Mouse (Mus musculus) megakaryocyte, adult 5-6 weeks (primary cell): ENCODE results near the gene Ap1g2. TPM values are rescaled to one million over a fixed set of nuclear protein-coding genes. Genes with fewer than 3 reads are reported as not detected.

Experiments used
- ATAC-seq: 2 replicates; pipeline ENCODE4 v1.8.0; 2016; ENCODE audit warnings: mild to moderate bottlenecking, inconsistent platforms; ENCODE audit not compliant: poor library complexity, severe bottlenecking
- total RNA-seq, 2 experiments: library from RNA; stranded (forward) in 1 of 2; stranded (reverse) in 1 of 2; fragments of 153-499, 151-499 nt in 1 of 2; fragments of 221-1000, 200-1000 nt in 1 of 2; gene quantifications; 2 replicates each; pipeline versions ENCODE4 v1.2.3 to v1.2.4; 2015 to 2017

The Ap1g2 gene
- total RNA-seq (2015) (43.2 and 46.7 TPM in 2 replicates), total RNA-seq (2017) (11.8 and 18.3 TPM in 2 replicates)

DNA sequence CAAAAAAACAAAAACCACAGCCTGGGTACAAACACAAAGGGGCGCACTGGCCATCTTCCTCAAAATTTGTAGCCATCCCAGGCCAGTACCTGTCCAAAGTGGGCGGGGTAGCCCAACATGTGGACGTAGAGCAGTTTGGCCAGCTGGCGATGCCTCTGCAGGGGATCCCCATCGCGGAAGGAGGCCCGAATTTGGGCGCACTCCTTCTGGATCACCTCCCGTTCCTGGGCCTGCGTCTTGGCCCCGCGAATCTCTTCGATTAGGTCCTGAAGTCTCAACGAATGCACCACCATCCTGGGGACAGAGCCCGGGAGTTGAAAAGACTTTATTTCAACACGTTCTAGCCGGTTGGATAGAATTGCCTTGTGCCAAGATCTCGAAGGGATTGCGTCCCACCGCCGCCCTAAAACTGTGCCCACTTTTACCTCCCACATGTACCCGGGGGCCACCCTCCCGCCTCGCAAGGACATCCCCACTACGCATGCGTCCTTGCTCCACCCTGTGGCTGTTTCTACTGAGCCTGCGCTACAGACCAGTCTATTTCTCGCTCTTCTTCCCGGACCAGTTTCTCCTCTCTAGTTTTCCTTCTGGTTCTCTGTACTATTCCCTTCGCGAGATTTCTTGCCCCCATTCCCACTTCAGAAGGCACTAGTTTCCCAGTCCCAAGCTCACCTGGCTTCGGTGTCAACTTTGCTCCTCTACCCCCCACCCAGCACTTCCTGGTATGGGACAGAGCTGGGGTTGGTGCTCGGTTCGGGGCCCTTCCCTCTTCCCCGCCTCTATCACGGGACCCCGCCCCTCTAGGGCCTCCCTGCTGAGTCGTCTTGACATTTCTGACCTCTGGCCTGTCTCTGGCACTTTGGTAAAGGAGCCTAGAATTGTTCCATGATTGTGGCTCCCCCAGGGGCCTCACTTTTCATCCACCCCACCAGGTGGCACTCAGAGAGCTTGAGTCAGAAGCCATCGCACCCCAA is at the start of gene Ap1g2:
Gene Ap1g2 (minus strand): TSS at position 758 of the 974 bp plus-strand sequence.
- ATAC-seq = peak; percentile 91

DNA sequence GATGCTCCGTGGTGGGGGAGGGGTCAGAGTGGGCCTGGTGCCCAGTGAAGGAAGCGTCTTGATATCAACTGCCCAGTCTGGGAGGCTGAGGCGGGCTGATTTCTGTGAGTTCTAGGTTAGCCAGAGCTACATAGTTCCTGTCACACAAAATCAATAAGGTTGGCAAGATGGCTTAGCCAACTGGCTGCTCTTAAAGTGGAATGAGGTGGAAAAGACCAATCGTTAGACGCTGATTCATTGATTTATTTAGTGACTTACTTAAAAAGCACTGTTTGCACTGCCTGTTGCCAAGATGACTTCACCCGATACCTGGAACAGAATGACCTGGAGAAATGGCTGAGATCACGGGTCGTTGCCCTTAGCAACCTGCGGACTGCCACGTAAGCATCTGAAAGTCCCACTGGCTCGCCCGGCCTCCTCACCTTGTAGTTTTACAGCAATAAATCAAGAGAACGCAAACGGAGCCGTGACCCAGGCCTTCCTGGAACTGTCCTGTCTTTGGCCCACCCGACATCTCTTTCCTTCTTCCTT is 46.6 kb upstream of the Ap1g2 start:
- no peak for ATAC-seq

DNA sequence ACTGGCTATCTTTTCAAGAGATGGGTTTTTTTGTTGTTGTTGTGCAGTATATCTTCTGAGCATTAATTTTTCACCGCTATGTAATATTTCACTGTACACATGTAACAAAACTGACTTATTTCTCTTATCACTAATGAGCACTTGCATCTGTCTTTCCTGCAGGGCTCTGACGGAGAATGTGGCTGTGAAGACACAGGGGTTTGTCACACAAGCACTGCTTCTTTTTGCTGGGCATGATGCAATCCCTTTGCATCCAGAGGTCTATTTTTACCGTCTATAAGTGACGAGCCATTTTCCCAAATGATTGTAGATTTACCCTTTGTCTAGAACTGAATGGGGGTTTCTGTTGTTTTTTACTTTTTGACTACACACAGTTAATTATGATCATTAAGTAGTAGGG is 45.8 kb upstream of the Ap1g2 start:
- ATAC-seq = no peak

DNA sequence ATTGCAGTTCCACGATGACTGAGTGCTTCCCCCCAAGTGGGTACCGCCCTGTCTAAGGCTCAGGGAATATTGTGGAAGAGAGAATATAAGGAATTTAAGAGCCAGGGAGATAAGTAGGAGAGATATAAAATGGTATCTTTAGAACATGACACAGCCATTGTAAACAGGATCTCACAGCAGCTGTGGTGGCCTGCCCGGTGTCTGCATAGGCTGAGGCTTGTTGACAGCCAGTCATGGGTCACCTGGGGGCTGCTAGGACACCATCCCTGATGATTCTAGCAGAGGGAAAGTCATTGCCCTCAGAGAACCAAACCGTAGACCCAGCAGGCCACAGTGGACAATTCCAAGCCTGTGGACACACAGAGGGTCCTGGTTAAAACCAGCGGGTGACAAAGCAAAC is 44.6 kb upstream of the Ap1g2 start:
- no peak for ATAC-seq

DNA sequence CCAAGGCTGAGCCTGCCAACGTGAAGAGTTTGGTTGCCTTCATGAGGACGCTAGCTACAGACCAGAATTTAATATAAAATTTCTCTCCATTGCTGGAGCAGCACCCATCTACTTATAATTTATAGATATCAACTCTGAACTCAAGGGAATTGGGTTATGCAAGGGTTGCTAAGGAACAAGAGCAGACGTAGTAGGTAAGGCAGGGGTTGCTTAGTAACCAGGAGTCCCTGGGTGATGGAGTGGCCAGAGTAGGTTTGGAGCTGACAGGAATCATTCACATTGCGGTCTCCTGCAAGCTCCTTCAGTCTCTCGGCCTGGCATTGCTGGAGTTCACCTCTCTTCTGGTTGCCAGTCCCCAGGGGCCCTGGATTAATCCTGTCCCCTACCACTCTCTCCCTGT is 42.6 kb upstream of the Ap1g2 start:
- no peak for ATAC-seq

DNA sequence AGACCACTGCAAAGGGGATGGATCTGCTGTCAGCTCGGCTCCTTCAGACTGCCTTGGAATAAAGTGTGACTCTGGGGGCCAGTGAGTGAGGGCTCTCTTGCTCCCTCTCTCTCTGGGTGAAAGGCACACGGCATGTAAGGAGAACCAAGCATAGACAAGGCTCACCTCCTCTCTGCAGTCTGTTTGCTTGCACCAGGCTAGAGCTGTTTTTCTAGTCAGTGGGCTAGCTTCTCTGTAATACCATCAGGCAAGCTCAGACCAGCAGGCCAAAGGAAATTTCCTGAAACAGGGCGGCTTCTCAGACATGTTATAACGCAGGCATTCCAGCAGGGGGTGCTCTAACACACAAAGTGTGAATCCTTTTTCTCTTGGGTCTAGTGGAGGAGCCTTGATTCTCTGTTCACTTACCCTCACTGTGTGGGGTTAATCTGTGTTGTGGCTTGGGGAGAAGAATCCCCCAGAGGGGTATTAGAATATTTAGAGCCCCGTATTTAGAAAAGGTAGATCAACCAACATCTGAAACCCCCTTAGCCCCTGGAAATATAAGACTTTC is 42.0 kb upstream of the Ap1g2 start:
- ATAC-seq = peak; percentile 65

DNA sequence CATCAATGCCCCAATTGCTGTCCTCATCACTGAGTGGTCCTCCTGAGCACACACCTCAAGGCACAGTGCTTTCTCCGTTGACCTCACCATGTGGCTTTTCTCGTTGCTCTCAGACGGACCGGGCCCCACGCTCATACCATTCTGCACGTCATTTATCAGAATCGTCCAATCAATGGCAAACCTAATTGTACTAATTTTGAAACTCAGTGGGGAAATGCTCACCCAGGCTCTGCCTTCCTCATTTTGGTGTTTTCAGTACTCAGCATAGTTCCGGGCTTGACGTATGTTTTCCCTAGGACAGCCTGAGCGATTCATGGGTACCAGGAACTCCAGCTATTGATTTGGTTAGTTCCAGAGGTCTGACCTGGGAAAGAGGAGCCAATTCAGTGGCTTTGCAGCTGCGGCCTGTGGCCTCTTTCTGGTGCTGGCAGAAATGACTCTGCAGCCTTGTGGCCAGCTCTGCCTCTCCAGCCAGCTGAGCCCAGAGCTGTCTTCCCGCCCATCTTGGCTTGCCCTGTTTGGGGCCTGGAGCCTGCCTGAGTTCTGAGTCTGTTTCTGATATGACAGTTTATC is 40.5 kb upstream of the Ap1g2 start:
- peak; percentile 92 for ATAC-seq

DNA sequence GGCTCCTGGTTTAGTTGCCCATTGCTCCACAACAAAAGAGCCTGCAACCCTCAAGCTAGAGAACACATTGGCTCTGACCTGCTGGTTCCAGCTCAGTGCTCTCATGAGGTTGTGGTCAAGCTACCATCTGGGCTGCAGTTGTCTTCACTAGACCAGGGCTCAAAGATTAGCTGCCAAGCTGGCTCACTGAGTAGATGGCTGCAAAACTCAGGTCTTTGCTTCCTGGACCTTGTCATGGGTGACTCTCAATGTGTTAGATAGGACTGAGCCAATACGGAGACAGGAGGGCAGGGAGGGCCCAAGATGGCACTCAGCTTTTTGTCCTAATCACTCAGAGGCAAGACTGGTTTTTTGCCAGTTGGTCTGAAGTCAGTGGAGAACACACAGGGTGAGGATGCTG is 39.9 kb upstream of the Ap1g2 start:
- no peak for ATAC-seq

DNA sequence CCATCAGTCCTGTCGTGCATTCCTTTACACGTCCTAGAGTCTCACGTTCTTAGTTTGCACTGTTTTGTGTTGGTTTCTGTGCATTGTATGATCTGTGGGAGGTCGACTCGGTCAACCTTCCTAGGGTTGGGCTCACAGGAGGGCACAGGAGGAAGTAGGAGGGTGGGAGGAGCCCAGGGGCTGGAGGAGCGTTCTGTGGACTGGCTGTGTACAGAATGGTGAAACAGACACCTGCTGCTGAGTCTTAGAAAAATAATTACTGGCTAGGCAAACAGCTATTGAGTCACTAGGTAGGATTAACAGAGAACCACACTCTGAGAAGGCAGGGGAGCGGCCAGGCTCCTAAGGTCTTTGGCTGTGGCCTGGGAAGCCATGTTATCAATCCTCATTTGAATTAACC is 32.9 kb upstream of the Ap1g2 start:
- ATAC-seq = peak; percentile 40; the same call in 1 of the 2 replicates

DNA sequence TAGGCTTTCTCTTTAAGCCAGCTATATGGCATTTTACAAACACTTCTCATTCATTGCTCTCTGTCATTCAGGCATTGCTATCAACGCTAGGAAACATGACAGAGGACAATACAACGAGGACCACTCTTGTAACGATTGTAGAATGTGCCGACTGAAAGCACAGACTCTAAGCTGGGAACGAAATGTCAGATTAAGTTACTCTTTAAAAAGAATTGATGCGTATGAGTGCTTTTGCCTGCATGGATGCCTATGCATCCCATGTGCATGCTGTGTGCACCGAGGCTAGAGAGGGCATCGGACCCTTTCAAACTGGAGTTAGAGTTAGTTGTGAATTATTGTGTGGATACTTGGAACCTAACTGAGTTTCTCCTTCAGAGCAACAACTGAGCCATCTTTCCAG is 29.3 kb upstream of the Ap1g2 start:
- no peak for ATAC-seq

DNA sequence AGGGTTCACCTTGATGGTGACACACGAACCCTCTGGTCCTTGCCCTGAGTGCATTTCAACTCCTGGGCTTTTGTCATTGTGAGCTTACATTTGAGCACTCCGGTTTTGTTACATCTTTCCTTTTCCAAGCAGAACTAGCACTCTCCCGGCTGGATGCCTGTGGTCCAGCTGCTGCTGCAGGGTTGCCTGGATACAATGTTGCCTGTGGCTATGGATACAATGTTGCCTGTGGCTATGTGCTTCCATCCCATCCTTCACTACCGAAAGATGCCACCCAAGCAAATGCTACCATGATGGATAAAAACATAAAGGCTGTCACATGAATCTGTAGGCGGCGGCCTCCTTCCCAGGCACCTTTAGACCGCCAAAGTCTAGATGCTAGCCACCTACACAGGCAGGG is 20.1 kb upstream of the Ap1g2 start:
- no peak for ATAC-seq

DNA sequence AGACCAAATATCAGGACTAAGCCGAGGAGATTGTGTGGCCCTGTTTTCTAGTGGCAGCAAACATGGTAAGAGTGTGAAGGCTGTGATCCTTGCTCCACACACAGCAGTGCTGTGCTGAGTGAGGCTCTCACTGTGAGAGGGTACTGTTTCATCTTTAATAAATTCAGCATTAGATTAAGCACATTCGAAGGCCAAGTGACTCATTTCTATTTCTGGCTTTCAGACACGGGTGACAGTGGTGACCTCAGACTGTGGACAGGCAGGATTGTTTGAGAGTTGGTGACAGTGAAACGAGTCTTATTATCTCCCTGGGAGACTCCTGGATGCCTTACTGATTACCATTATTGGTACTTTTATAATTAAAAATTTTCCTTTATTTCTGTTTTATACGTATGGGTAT is 19.3 kb upstream of the Ap1g2 start:
- ATAC-seq = no peak

DNA sequence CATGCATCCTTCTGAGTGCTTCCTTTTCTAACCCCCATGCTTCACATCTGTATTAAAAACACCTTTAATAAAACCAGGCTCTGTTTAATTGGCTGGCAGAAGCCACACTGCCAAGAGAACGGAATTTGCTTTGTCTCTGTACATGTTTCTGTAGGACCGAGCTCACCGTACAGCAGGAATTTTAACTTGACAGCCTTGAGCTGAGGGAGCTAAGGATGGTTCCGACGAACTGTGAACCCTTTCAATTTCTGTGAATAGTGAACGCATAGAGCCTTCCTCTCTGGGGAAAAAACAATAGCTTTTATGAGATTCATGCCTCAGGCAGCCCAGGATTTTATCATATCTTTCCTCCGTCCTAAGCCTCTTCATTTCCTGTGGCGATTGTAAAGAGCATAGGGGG is 16.0 kb upstream of the Ap1g2 start:
- ATAC-seq = no peak

DNA sequence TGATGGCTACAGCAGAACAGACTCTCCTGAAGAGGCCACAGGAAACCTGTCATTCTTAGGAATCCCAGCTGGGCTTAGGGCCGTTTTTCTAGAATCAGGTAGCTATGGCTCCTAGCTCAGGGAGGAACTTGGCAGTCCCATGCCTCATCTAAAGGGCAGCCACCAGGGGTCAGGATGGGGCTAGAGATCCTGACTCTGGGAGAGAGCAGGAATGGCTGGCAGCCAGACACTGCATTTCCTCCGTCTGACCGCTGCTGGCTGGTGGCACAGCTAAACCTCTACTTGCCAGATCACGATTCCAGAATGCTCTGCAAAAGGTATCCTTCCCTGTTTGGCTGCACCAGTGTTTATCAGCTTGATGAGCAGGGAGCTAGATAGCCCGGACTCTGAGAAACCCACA is 15.6 kb upstream of the Ap1g2 start:
- ATAC-seq = peak; percentile 70

DNA sequence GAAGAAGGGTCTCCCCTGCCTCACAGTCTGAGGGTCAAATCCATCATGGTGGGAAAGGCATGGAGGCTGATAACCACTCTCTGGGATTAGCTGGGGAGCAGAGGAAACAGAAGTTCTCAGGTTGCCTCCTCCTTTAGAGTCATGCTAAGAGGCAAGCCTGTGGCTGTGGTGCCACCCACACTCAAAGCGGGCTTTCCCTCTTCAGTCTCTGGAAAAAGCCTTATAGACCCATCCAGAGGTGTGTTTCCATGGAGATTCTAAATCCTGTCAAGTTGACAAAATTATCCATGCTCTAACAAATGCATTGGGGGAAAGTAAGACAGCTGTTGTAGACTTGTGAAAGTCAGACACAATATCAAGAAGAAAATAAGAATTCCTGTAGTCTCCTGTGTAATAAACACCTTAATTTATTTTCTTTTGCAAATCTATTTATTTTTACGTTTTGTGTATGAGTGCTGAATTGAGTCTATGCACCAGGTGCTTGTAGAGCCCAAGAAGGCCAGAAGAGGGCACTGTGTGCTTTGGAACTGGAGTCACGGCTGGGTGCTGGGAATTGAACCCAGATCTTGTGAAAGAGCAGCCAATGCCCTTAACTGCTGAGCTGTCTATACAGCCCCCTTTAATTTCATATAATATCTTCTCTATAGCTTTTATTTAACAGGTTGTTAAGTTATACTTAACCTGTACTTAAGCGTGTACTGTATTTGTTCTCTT is 13.2 kb upstream of the Ap1g2 start:
- ATAC-seq = 0 out of 2 replicates have a peak, but pooled peaks have one; percentile 28

DNA sequence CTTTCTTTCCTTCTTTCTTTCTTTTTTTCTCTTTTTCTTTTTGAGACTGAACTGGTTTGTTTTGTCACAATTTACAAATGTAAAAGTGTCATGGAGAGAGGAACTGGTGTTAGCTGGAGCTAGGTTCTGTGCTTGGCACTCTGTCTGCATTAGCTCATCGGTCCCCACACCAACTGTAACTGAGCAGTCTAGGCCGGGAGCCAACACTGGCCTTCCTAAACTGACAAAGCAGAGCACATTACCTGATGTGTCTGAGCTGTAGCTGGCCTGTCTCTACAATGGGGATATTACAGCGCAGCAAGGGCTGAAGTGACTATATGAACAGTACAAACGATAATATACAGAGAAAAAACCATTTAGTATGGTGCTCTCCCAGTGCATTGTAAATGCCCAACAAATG is 12.5 kb upstream of the Ap1g2 start:
- ATAC-seq = no peak

DNA sequence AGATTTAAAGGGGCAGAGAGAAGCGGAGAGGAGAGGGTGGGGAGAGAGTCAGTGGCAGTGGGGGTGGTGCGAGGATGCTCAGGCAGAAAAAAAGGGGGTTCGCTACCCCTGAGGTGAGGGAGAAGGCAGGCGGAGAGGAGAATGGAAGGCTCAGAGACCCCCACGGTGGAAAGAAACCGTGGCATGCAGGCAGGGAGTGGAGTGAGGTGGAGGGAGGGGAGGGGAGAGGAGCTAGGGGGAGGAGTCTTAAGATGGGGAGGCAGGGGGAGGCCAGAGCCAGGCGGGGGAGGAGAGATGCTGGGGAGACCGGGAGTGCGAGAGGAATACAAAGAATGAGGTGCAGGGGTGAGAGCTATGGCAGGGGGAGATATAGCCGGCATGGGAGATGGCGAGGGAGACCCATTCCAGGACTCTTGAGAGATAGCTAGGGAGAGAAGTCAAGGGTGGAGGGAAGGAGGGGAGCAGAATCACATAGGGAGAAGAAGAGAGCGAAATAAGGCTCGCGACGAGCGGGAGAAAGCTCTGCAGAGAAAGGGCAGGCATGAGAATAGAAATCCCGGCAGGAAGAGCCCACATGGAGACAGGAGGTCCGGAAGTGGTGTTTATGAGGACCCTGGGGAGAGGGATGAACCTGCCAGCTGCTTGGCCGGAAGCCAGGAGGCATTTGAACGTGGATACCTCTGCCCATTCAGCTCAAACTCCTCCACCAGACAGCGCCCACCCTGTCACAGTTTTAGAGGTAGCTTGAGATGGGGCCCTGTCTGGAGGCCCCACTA is 10.2 kb upstream of the Ap1g2 start, which contains the start of gene Jph4:
Gene Jph4 (minus strand): TSS at position 511 of the 776 bp plus-strand sequence.
- no peak for ATAC-seq

DNA sequence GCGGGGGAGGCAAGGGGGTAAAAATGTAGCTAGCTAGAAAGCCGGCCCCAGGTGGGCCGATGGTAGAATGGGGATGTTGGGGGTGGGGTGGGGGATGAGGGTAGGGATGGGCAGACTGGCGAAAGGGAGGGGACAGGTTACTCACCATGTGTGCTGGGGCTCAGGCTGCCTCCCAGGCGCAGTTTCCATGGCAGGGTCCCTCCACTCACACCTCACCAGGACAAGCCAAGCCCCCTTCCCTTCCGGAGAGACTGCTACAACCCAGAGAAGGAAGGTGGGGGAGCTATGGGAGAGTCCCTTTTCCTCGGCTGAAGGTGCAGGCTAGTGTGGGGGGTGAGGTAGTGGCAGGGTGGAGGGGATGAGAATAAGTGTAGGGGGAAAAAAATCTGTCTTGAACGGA is 9.5 kb upstream of the Ap1g2 start:
- ATAC-seq = no peak

DNA sequence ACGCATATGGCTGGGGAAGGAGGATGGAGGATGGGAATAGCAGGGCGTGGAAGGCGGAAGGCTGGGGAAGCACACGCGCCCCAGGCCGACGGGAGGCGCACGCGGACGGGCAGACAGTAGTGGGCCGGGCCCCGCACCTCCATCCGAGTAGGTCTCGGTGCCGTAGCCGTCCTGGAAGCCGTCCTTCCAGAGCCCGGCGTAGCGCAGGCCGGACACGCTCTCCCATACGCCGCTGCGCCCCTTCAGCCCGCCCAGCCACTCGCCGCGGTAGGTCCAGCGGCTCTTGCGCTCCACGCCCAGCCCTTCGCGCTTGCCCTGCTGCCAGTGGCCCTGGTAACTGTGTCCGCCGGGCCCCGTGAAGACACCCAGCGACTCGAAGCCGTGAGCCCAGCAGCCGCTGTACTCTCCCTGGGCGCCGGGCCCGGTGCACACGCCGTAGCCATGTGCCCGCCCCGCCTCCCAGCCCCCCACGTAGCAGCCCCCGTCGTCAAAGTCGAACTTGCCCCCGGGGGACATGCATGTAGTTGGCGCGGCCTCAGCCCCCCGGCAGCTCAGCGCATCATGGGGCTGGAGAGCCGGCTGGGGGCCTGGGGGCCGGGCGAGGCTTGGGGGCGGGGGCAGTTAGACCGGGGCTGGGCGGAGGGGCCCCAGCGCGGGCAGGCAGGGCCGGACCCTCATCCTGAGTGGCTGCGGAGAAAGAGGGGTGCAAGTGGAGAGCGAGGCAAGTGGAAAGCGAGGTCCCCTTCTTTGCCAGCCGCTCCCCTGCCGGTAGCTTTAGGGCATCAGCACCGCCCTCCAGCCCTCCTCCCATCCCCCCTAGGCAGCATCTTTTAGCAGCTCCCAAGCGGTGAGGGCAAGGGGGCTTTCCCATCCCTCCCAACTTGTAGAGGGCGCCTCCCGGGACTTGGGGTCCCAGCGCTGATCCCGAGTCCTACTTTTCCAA is 8.6 kb upstream of the Ap1g2 start:
- ATAC-seq = peak; percentile 38
